Mouse (Mus musculus) E14TG2a.4 (cell line): Measurements from ENCODE around the gene Gfy.

Experiments used
- H3K27me3 ChIP-seq: 2 replicates; pipeline ENCODE4 v1.6.1; 2014; ENCODE audit warnings: low read length, control low read depth; ENCODE audit not compliant: insufficient read depth
- H3K36me3 ChIP-seq: 2 replicates; pipeline ENCODE4 v1.6.1; 2014; ENCODE audit warnings: low read length, control low read depth; ENCODE audit not compliant: insufficient read depth
- H3K4me1 ChIP-seq: replicated peaks from 2 replicates; pipeline ENCODE4 v1.6.1; 2014; ENCODE audit warnings: low read depth, low read length, control low read depth
- H3K4me3 ChIP-seq: replicated peaks from 2 replicates; pipeline ENCODE4 v1.5.1; 2014; ENCODE audit warnings: mild to moderate bottlenecking, low read length
- H3K9me3 ChIP-seq: 2 replicates; pipeline ENCODE4 v1.6.1; 2014; ENCODE audit warnings: low read length, control low read depth
- CTCF ChIP-seq: conservative IDR thresholded peaks from 2 replicates; pipeline ENCODE4 v1.5.1; 2014; ENCODE audit warnings: low read length
- NANOG ChIP-seq: IDR thresholded peaks from 2 replicates; pipeline ENCODE4 v1.6.1; 2014; ENCODE audit warnings: borderline replicate concordance, low read length, mixed read lengths
- POU5F1 ChIP-seq: IDR thresholded peaks from 2 replicates; pipeline ENCODE4 v1.6.1; 2014; ENCODE audit warnings: low read length, borderline replicate concordance

The Gfy gene

GRCm38 (mm10) chr7:45160866-45161265 lies 18.5 kb downstream of the Gfy start:
- peaks cover 51% of the 10 kb centered on the region for H3K4me1 ChIP-seq
- no peak for TF ChIP-seq NANOG
- no peak for TF ChIP-seq POU5F1
- TF ChIP-seq CTCF = no peak
- peaks cover 29% of the 10 kb centered on the region for H3K27me3 ChIP-seq

GRCm38 (mm10) chr7:45160316-45160800 lies 19.0 kb downstream of the Gfy start:
- Histone ChIP-seq H3K9me3 (no peaks in the 10 kb centered on the region), H3K4me1 (peaks cover 51% of the 10 kb centered on the region), H3K4me3 (no peak overlapping the region), H3K27me3 (peaks cover 23% of the 10 kb centered on the region), H3K36me3 (peaks cover 38% of the 10 kb centered on the region)
- no peak for TF ChIP-seq NANOG
- no peak for TF ChIP-seq POU5F1
- no peak for TF ChIP-seq CTCF

More at GRCm38 (mm10) chr7:45160866-45161265, 18.5 kb downstream of the Gfy start:
- H3K4me3 ChIP-seq = no peak overlapping the region
- no peaks in the 10 kb centered on the region for H3K9me3 ChIP-seq
- peaks cover 38% of the 10 kb centered on the region for H3K36me3 ChIP-seq

- H3K4me3 ChIP-seq = no peak overlapping the region
- H3K27me3 ChIP-seq = peaks cover 10% of the 10 kb centered on the region
- H3K4me1 ChIP-seq = peaks cover 43% of the 10 kb centered on the region
- TF ChIP-seq CTCF (no peak), POU5F1 (no peak), NANOG (no peak)
- no peaks in the 10 kb centered on the region for H3K9me3 ChIP-seq
- peaks cover 38% of the 10 kb centered on the region for H3K36me3 ChIP-seq
Observed at GRCm38 (mm10) chr7:45158991-45159390, 20.4 kb downstream of the Gfy start.

- Histone ChIP-seq H3K36me3 (peaks cover 38% of the 10 kb centered on the region), H3K4me1 (peaks cover 39% of the 10 kb centered on the region), H3K27me3 (peaks cover 1% of the 10 kb centered on the region; the same call in 1 of the 2 replicates), H3K9me3 (no peaks in the 10 kb centered on the region), H3K4me3 (no peak overlapping the region)
- TF ChIP-seq CTCF = no peak
- TF ChIP-seq NANOG = no peak
- no peak for TF ChIP-seq POU5F1
Observed at GRCm38 (mm10) chr7:45157459-45157858, 21.9 kb downstream of the Gfy start.

- Histone ChIP-seq H3K4me3 (peak overlapping the region; percentile 51), H3K4me1 (peaks cover 41% of the 10 kb centered on the region), H3K27me3 (no peaks in the 10 kb centered on the region), H3K9me3 (no peaks in the 10 kb centered on the region), H3K36me3 (peaks cover 48% of the 10 kb centered on the region)
- no peak for TF ChIP-seq NANOG
- TF ChIP-seq POU5F1 = no peak
Observed at GRCm38 (mm10) chr7:45156206-45156605, 23.2 kb downstream of the Gfy start.

- peaks cover 50% of the 10 kb centered on the region for H3K36me3 ChIP-seq
- H3K9me3 ChIP-seq = no peaks in the 10 kb centered on the region
- no peaks in the 10 kb centered on the region for H3K27me3 ChIP-seq
- H3K4me1 ChIP-seq = peaks cover 47% of the 10 kb centered on the region
- H3K4me3 ChIP-seq = peak overlapping the region; percentile 51
- TF ChIP-seq NANOG (no peak), CTCF (no peak), POU5F1 (no peak)
Observed at GRCm38 (mm10) chr7:45155590-45155989, 23.8 kb downstream of the Gfy start.

GRCm38 (mm10) chr7:45154993-45155514 lies 24.3 kb downstream of the Gfy start:
- Histone ChIP-seq H3K4me3 (peak overlapping the region; percentile 89), H3K4me1 (peaks cover 52% of the 10 kb centered on the region), H3K9me3 (no peaks in the 10 kb centered on the region), H3K36me3 (peaks cover 45% of the 10 kb centered on the region), H3K27me3 (no peaks in the 10 kb centered on the region)
- peak; percentile 69 for TF ChIP-seq CTCF
- TF ChIP-seq POU5F1 = no peak

GRCm38 (mm10) chr7:45154096-45154992 lies 25.0 kb downstream of the Gfy start, which contains the start of the genes Pih1d1 and Aldh16a1:
Gene Pih1d1 (plus strand): TSS chr7:45154303.
Gene Aldh16a1 (minus strand): TSS chr7:45154584.
- H3K27me3 ChIP-seq = no peaks in the 10 kb centered on the region
- H3K4me1 ChIP-seq = peaks cover 59% of the 10 kb centered on the region
- H3K4me3 ChIP-seq = peak within 1 kb of the TSS; percentile 89
- H3K36me3 ChIP-seq = peaks cover 45% of the 10 kb centered on the region
- no peak for TF ChIP-seq NANOG
- TF ChIP-seq POU5F1 = no peak
- no peak for TF ChIP-seq CTCF
- no peaks in the 10 kb centered on the region for H3K9me3 ChIP-seq
